Mouse (Mus musculus) mouse embryonic stem cell (cell line): ENCODE data around the gene Tbc1d21.

Experiments
- in situ Hi-C, 2 experiments: fragments of 300-500 bp; cut with MboI; formaldehyde crosslinking; loops; 1 replicate in 1 of 2; 3 replicates in 1 of 2; pipeline ENCODE4 v1.14.3; 2019 to 2020; ENCODE audit warnings: low sequenced_read_pairs in 2 of 2, low pct_unique_long_range_greater_than_20kb in 1 of 2, mixed read lengths in 1 of 2; ENCODE audit not compliant: unreplicated experiment in 1 of 2

The Tbc1d21 gene

DNA sequence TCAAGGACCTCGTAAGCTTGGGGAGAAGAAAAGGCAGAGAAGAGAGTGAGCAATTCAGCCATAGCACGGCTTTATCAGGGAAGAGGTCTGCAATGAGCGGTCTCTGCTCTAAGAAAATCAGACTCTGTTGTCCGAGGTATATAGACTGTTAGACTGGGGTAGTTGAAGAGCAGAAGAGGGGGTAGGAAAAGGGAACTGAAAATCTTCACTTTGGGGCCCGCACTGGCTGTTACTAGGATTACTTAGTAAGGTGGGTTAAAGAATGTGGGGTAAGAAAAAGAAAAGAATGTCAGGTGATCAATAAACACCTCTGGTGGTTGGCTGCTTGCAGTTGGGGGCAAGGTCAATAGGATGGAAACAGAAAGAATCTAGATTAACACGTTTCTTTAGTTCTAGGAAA, 17.0 kb downstream of the Tbc1d21 start:
- in situ Hi-C loops: no loop called here

DNA sequence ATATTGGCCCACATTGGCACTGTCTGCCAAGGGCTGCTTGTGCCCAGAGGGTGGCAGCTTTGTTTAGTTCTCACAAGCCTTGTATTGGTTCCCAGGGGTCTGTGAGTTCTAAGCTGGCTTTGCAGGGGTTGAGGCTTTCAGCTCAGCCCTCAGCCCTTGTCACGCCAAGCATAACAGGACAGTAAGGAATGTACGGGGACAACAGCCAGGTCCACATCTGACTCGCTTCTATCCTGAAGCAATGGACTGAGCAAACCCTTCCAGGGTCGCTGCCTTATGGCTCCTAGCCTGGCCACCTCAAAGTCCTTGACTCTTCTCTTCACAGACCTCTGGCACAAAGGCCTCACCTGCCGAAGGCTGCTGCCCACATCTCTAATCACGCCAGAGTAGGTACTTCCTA, 22.5 kb downstream of the Tbc1d21 start:
- in situ Hi-C loops: no loop called here

DNA sequence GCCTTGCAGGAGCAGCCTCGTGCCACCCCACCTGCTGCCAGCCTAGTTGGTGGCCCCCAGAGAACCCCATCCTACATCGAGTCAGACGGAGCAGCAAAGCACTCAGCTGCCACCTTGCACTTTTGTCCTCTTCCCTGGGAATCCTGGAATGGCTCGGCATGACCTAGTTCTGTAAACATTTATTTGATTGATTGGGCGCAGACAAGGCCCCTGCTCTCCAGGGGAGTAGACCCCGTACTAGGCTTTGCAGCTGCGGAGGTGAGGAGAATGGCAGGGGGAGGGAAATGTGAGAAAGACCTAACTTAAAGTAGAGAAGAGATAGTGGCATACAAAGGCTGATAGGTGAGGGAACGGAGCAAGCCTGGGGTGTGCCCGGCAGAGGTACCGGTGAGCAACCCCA, 23.8 kb downstream of the Tbc1d21 start:
- in situ Hi-C loops: no loop called here

DNA sequence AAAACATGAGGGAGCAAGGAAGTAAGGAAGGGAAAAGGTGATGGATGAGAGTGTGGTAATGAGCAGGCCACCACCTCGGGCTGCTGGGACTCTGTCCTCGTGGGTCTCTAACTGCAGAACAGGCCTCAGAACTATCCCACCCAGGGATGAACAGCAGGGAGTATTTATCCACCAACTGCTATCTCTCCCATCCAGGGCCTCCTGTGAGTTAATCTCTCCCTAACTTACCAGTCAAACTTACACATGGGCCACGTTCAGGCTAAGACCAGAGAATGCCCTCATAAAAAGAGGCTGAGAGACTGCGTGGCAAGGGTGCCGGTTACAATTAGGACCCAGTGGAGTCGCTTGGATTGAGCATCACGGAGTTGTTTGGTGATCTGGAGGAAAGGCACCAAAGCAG, 24.3 kb downstream of the Tbc1d21 start:
- in situ Hi-C loops: no loop called here

DNA sequence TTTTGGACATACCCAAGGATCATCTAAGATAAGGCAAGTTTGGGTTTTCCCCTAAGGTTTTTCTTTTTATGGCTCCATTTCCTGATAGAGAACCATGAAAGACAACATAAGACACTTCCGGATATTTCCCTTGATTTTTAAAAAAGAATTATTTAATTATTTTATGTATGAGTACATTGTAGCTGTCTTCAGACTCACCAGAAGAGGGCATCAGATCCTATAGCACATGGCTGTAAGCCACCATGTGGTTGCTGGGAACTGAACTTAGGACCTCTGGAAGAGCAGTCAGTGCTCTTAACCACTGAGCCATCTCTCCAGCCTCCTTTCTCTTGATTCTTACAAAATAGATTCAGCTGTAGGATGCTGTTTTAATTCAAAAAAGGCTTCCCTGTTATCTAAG, 28.5 kb downstream of the Tbc1d21 start:
- in situ Hi-C loops: no loop called here

DNA sequence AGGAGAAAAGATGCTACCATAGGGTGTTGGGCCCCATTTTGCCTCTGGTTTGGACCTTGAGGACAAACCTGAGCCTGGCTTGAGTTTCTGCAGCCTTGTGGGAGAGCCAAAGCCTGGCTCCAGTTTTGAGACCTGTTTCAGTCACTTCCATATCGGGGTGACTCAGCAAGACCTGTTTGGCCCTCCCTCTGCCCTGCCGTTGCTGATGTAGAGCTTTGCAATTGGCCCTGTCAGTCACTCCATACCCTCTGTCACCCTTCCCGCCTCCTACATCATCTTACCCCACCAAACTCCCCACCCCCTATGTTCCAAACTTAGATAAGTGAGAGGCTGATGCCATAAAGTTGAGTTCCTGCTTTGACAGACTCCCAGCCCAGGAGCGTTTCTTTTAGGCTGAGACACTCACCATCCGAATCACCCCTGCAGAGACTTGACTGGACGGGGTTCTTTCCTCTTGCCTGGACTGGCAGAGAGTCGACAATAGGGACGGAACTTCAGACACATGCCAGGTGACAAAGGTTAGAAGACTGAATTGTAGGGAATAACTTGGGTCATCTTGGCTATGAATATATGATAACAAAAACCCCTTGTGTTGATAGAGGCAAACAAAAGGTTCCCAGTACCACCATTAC, 33.5 kb downstream of the Tbc1d21 start:
- in situ Hi-C loops: no loop called here

DNA sequence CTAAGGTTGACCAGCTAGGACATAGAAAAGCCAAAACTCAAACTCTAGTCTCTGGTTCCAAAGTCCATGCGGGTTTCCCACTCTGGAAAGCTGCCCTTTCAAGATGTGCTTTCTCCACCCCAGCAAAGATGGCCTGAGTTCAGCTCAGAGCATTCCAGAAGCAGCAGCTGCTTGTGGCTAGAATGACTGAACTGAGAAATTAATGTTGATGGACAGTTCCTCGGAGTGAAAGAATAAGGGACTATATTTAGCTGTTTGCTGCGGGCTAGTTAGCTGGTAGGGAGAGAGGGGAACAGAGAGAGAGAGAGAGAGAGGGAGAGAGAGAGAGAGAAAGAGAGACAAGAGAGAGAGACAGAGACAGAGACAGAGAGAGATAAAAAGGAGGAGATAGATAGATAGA, 39.0 kb downstream of the Tbc1d21 start:
- in situ Hi-C loops: no loop called here

DNA sequence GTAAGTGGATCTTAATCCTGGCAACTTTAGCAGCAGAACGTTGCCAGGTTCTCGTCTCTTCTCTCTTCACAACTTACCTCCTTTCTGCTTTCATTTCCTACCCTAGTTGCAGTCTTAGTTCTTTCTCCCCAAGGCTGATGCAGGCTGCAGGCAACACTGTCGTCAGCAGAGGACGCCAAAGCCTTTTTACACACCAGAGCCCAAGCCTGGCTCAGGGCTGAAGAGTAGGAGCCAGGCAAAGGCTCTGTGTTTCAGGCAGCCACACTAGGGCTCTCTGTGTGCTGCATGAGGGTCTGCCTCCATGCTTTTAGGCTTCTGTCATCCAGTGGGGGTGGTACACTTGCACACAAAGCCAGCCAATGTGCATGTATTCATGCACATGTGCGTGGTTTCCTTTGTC, 40.0 kb downstream of the Tbc1d21 start:
- in situ Hi-C loops: no loop called here

DNA sequence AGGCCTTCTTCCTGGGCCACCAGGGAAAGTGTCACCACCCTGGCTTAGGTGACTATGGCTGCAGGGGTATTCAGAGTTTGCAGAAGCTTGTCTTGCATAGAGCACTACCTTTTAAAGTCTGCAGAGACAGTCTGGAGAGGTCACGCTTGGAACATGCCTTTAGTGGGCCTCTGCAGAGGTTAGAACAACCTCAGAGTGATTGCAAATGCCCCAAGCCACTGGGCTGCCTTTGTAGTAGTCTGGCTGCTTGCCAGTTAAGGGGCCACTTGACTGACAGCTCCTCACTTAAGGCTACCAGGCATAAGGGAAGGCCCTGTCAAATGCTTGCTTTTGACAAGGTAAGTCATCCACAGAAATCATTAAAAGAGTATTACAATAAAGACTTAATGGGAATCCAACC, 42.9 kb downstream of the Tbc1d21 start:
- in situ Hi-C loops: no loop called here

DNA sequence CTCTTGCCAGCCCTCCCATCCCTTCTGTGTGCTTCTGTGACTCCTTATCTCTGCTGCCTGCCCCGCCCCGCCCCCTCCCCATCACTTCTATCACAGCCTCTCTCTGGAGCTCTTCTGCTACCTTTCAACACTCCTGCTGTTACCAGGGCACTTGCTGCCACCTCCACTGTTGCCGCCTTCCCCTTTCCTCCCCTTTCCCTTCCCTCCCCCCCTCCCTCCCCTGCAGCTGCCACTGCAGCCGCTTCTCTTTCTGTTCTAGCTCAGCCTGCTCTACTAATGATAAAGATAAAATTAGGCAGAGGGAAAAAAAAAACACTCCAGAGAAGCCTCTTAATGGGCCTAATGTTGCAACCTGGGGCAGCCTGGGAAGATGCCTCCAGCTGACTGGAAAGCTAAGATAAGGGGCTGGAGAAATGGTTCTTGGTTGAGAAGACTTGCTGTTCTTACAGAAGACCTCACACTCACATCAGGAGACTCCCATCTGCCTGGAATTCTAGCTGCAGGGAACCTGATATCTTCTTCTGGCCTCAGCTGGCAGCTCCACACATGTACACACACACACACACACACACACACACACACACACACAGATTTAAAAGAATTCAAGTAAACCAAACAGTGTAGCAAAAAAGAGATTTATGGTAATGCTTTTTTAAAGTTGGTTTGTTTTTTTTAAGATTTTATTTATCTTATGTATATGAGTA, 43.6 kb downstream of the Tbc1d21 start:
- in situ Hi-C loops: no loop called here

DNA sequence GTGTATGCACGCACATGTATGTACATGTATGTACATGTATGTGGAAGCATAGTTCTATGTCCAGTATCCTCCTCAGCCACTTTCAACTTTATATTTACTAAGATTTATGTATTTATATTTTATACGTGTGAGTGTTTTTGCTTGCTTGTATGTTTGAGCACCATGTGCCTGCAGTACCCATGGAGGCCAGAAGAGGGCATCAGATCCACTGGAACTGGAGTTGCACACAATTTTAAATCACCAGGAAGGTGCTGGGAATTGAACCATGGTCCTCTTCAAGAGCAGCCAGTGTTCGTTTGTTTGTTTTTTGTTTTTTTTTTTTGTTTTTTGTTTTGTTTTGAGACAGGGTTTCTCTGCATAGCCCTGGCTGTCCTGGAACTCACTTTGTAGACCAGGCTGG, 48.6 kb downstream of the Tbc1d21 start:
- in situ Hi-C loops: no loop called here

DNA sequence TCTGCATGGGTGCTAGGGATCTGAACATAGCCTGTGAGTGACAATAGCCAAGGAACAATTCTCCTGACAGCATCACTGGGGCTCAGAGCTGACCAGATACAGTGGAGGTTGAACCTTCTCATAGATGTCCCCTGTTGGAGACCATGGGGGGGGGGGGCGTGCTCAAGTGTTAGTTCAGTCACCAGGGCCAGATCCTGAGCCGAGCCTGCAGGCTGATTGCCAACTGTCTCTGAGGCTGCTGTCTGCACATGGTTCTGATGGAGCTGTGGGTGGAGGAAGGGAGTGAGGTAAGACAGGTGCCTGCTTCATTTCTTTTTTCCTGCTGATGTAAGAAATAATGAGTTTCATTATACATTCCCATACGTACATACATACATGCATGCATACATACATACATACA, 51.9 kb downstream of the Tbc1d21 start:
- in situ Hi-C loops: no loop called here

DNA sequence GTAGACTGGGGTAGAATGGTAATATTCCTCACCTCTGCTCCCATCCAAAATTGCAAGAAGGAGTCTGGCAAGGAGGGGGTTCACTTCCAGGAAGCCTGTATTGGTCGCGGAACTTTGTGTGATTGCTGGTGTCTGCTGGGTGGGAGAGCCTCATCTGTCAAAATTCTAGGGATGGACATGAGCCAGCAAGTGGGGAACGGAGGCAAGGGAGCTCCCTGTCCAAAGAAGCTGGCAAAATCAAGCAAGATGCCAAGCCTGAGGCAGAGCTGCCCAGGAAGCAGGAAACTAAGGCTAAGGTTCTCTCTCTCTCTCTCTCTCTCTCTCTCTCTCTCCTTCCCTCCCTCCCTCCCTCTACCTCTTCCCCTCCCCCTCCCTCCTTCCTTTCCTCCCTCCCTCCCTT, 52.9 kb downstream of the Tbc1d21 start:
- in situ Hi-C loops: no loop called here

DNA sequence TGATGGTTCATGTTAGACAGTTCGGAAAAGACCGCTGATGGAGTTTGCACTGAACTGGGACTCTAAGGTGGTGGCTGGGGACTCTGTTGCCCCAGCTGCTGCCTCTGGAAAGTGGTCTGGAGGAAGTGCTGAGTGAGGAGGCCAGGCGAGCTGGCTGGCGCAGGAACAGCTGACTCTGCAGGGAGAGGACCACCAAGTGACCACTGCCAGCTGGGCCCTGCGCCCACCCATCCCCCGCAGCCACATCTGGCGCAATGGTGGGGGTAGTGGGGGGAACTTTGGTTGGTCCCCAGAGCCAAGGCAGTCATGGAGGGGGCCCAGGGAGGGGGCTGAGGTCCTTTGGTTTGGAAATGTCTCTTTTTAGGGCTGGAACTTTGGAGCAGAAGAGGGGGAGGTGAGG, 53.5 kb downstream of the Tbc1d21 start:
- in situ Hi-C loops: no loop called here

DNA sequence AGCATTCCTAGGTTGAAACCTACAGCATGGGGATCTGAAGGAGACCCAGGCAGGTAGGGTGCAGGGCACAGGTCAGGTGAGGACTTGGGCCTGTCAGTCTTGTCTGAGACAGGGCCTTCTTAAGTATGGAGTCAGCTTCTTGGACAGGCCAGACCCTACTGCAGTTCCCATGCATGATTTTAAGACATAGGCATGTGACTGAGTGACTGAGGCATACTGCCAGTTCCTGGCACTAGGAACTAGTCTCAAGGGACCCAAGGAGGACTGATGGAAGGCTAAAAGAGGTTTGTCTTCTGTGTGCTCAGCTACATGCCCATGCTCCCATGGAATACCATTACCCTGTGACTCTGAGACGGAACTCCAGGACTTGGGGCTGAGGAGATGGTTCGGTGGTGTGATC, 54.4 kb downstream of the Tbc1d21 start:
- in situ Hi-C loops: no loop called here

DNA sequence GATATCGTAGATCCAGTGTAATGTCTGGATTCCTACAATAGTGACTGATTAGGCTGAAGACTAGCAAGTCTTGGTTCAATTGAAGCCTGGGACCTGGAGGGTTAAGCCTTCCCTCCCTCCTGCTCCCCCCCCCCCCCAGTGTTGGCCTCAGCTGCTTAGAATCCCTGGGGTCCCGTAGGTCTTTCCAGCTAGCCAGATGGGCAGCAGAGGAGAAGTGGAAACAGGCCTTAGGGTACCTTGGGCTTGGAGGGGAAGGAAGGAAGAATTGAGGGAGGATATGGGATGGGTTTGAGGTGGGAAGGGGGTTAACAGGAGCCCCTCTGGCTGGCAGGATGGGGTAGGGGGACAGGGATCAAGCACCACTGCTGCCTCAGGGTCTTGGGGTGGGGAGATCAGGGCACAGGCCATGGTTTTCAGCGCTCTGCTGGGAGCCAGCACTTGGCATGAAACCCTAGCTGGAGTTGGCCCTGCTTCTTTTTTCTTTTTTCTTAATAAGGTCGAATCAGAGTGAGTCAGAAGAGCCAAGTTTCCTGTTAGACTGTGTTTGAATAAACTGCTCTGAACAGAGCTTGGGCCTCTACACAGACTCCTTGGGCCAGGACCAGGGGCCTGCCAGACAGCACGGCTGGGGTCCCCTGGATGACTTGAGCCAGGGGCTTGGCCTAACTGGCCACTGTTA, 55.4 kb downstream of the Tbc1d21 start:
- in situ Hi-C loops: no loop called here

DNA sequence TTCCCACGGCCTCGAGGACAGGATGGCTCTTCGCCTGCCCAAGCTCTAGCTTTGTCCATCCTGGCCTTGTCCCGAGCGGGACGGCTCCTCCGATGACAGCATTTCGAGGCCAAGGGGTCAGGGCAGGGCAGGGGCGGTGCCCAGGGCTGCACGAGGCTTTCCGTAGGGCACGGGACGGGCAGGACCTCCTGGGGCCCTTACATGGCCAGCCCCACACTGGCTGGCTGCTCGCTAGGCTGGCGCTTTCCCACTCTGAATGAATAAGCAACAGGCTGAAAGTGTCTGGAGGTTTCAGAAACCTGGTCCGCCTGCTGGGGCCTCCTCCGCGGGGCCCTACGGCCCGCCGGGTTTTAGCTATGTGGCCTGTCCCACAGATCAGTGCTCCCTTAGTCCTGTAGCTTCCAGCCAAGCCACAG, 57.3 kb downstream of the Tbc1d21 start, which contains the start of gene Loxl1:
Gene Loxl1, minus strand, starts transcription at position 243 of the 416 bp plus-strand sequence.
- in situ Hi-C loops: no loop called here

DNA sequence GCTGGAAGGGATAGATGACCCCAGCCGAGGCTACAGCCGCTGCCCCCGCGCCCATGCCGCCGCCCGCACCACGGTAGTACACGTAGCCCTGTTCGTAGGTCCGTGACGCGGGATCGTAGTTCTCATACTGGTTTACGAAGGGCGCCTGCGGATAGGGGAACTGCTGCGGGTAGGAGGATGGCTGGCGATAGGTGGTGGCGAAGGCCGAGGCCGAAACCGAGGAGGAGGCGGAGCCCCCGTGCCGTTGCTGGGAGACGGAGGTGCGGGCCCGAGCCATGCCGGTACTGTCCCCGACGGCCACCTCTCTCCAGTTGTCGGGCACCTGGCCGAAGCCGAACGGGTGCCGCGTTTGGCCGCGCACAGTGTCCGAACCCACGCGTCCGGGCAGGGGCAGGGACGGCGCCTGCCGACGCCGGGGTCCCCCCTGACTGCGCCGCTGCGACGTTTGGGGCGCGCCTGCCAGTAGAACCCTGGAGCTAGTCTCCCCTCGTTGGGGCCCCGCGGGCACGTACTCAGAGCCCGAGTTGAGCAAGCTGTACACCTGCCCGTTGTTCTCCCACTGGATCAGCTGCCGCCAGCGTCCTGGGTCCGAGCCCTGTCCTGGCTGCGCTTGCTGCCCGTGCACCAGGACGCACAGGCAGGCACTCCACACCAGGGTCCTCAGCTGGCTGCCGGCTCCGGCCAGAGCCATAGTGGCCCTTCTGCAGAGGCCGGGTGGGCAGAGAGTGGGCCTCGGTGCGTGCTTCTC, 57.9 kb downstream of the Tbc1d21 start:
- in situ Hi-C loops: no loop called here

DNA sequence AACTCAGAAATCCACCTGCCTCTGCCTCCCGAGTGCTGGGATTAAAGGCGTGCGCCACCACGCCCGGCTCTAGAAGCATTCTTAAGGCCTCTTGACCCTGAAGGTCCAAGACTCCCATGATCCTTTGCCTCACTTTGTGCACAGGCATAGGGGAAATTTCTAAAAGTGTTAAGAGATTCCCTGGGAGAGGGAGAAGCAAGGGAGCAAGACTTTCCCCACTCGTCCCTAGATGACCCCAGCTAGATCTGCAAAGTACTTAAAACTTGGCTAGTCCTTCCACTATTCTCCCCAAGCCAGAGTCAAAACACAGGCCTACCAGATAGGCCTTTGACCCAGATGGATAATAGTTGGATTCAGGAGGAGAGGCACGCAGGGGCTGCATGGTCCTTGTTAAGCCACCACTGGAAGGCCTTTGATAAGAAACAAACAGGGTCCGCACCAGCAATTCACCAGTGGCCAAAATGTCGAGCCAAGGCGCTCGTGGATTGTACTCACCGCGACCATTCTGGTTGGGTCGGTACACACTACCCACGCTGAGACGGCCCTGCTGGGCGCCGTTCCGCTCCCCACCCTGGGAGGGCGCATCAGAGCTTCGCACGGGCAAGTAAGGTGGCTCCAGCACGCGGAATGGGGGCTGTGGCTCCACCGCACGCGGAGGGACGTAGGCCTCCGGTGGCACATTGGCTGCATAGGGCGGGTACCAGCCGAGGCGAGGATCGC, 58.9 kb downstream of the Tbc1d21 start:
- in situ Hi-C loops: no loop called here
